Mouse (Mus musculus): Measurements from ENCODE around the gene H2-DMb1.

- no peak for TF ChIP-seq CTCF (IDR thresholded peaks at IDR 0.05; ENCODE audit: extremely low read depth, insufficient read depth, insufficient read length, insufficient replicate concordance)
- no peak for TF ChIP-seq POLR2A (IDR thresholded peaks at IDR 0.05; ENCODE audit: low read depth, low read length)
Measured at GRCm38 (mm10) chr17:34131911-34132310, 21.0 kb upstream of the H2-DMb1 start.
